Mouse (Mus musculus): ENCODE measurements around the gene Efl1. TPM values are rescaled to one million over a fixed set of nuclear protein-coding genes. Genes with fewer than 3 reads are reported as not detected.
A peak's percentile ranks its signal among the peaks of the same experiment; 100 is the strongest.

Efl1 gene
- polyA plus RNA-seq, 1 experiment from 2014 or later, result 20.8 TPM

DNA sequence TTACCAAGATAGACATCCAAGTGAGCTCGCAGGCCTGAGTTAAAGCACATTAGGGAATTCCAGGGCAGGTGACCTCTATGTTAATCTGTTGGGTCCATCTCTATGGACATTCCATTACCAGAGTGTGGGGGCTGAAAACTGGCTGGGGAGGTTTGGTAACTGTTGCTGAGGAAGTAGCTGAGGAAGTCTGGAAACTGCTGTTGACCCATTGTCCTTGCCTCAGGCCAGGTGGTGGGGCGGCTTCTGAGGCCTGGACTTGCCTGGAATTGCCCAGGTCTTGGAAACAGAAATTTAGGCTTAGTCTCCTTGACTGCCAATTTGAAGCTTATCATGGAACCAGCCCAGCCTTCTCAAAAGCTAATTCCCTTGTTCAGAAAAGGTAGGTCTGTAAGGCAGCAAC, 134.7 kb downstream of the Efl1 start:
- Histone ChIP-seq H3K4me1 (ENCODE audit: control insufficient read depth, insufficient read depth, low read length) (no peaks in the 10 kb centered on the region), H3K36me3 (ENCODE audit: control insufficient read depth, insufficient read depth, low read length) (no peaks in the 10 kb centered on the region), H3K4me3 (ENCODE audit: low read depth, low read length) (no peak overlapping the region), H3K27me3 (ENCODE audit: control insufficient read depth, insufficient read depth, low read length) (no peaks in the 10 kb centered on the region), H3K9ac (ENCODE audit: low read length) (no peak overlapping the region), H3K9me3 (ENCODE audit: control insufficient read depth, low read length) (no peaks in the 10 kb centered on the region), H3K27ac (ENCODE audit: low read depth, low read length) (no peak overlapping the region), H3K4me2 (no peak overlapping the region)
- no peak for ATAC-seq (ENCODE audit: low FRiP score)
- WGBS, result 87% methylated on average over 2 of the region's 2 CpGs
- peak; percentile 57 for DNase-seq (ENCODE audit: low spot score, missing footprints)

DNA sequence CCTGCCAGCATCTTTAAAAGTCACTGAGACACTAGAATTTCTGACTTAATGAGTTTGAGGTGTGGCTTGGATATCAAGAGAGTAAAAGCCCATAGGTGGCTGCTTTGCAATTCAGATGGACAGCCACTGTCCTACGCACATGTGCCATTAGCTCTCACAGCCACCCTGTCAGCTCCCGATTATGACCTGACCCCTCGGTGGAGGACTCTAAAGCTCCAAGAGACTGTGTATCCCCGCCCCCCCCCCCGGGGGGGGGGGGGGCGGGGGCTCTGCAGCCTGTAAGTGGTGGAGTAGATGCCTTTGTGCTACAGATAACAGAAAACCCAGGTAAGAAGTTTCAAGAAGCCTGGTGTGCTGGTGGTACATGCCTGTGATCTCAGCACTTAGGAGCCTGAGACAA, 135.3 kb downstream of the Efl1 start:
- H3K4me3 ChIP-seq (ENCODE audit: low read depth, low read length), result no peak overlapping the region
- no peaks in the 10 kb centered on the region for H3K27me3 ChIP-seq (ENCODE audit: control insufficient read depth, insufficient read depth, low read length)
- WGBS, result 50% methylated on average over 4 of the region's 6 CpGs
- ATAC-seq (ENCODE audit: low FRiP score), result no peak
- H3K9me3 ChIP-seq (ENCODE audit: control insufficient read depth, low read length), result no peaks in the 10 kb centered on the region
- H3K36me3 ChIP-seq (ENCODE audit: control insufficient read depth, insufficient read depth, low read length), result no peaks in the 10 kb centered on the region
- no peak overlapping the region for H3K9ac ChIP-seq (ENCODE audit: low read length)
- no peaks in the 10 kb centered on the region for H3K4me1 ChIP-seq (ENCODE audit: control insufficient read depth, insufficient read depth, low read length)
- H3K4me2 ChIP-seq, result no peak overlapping the region
- H3K27ac ChIP-seq (ENCODE audit: low read depth, low read length), result no peak overlapping the region
- DNase-seq (ENCODE audit: low spot score, missing footprints), result peak; percentile 77

DNA sequence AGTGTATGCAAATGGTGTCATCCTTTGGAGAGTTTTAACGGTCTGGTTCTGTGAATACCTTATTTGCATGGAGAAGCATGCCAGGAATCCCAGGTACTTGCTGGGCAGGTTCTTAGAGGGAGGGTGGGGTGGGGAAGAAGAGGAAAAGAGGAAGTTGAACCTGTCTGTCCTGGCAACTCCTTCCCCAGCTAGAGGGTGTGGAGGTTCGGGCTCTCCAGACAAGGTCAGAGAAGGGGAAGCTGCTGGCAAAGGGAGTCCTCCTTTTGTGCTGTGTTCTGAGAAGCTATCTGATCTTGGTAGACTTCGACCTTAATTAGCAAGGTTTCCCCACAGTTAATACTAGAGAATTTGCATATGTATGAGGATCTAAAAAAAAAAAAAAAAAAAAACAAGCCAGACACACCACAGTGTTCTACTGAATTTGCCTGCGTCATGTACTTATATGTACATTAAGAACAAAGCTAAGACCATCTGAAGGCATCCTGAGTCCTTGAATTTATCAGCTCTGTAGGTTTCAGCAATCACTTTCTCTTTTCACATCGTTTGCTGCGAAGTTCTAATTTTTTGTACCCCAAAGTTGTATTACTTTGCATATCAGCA, 137.0 kb downstream of the Efl1 start:
- Histone ChIP-seq H3K36me3 (ENCODE audit: control insufficient read depth, insufficient read depth, low read length) (no peaks in the 10 kb centered on the region), H3K4me2 (no peak overlapping the region), H3K27ac (ENCODE audit: low read depth, low read length) (no peak overlapping the region), H3K9ac (ENCODE audit: low read length) (no peak overlapping the region), H3K4me3 (ENCODE audit: low read depth, low read length) (no peak overlapping the region), H3K4me1 (ENCODE audit: control insufficient read depth, insufficient read depth, low read length) (no peaks in the 10 kb centered on the region), H3K9me3 (ENCODE audit: control insufficient read depth, low read length) (no peaks in the 10 kb centered on the region), H3K27me3 (ENCODE audit: control insufficient read depth, insufficient read depth, low read length) (no peaks in the 10 kb centered on the region)
- DNase-seq (ENCODE audit: low spot score, missing footprints) (peak; percentile 60), ATAC-seq (ENCODE audit: low FRiP score) (no peak)
- WGBS, result 72% methylated on average over 6 of the region's 6 CpGs

DNA sequence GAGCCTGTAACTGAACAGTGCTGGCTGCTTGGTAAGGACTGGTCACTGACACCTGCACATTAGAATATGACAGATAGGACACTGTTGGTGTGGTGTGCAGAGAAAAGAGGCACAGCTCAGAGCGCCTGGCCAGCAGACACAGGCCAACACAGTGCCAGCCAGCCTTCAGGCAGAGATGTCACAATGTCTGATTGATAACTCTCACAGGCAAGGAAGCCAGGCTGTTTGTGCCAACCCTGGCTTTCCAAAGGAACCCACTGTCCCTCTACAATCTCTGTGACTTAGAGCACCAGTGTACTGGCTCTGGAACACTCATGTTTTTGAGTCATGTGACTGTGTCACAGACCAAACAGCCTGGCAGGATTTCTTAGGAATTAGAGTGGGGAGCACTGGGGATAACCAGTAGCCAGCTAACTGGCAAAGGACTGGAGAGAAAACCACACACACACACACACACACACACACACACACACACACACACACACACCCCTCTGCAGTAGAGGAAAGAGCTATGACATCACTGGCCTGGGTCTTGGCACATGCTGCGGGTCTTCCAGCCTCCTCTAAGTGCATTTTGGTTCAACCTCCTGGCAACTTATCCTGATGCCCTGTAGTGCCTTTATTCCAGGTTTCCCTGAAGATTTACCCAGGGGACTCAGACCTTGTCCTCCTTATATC, 137.7 kb downstream of the Efl1 start:
- no peaks in the 10 kb centered on the region for H3K27me3 ChIP-seq (ENCODE audit: control insufficient read depth, insufficient read depth, low read length)

DNA sequence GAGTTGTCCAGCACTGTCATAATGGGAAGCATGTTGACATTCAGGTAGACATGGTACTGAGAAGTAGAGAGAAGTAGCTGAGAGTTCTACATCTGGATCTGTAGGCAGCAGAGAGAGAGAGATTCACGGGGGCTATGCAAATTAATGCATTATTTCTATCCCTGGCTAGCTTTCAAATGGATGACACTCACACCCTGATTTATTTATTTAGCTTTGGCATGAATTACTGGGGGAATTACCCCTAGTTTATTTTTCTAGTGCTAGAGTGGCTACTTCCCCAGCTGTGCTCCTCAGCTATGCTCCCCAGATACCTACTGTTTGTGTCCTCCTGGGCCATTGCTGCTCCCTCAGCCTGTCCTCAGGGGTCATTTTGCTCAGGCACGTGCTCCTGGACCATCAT, 144.2 kb downstream of the Efl1 start:
- Histone ChIP-seq H3K27ac (ENCODE audit: low read depth, low read length) (no peak overlapping the region), H3K9me3 (ENCODE audit: control insufficient read depth, low read length) (no peaks in the 10 kb centered on the region), H3K9ac (ENCODE audit: low read length) (no peak overlapping the region), H3K36me3 (ENCODE audit: control insufficient read depth, insufficient read depth, low read length) (no peaks in the 10 kb centered on the region), H3K4me1 (ENCODE audit: control insufficient read depth, insufficient read depth, low read length) (0 out of 2 replicates have a peak, but pooled peaks cover 2% of the 10 kb centered on the region), H3K27me3 (ENCODE audit: control insufficient read depth, insufficient read depth, low read length) (no peaks in the 10 kb centered on the region), H3K4me2 (no peak overlapping the region), H3K4me3 (ENCODE audit: low read depth, low read length) (no peak overlapping the region)
- 57% methylated on average over 2 of the region's 2 CpGs for WGBS
- DNase-seq (ENCODE audit: low spot score, missing footprints) (no peak), ATAC-seq (ENCODE audit: low FRiP score) (no peak)

More for the DNA sequence above, 137.7 kb downstream of the Efl1 start:
- DNase-seq (ENCODE audit: low spot score, missing footprints) (peak; percentile 57), ATAC-seq (ENCODE audit: low FRiP score) (no peak)
- 87% methylated on average over 2 of the region's 2 CpGs for WGBS
- Histone ChIP-seq H3K9me3 (ENCODE audit: control insufficient read depth, low read length) (no peaks in the 10 kb centered on the region), H3K4me1 (ENCODE audit: control insufficient read depth, insufficient read depth, low read length) (no peaks in the 10 kb centered on the region), H3K36me3 (ENCODE audit: control insufficient read depth, insufficient read depth, low read length) (no peaks in the 10 kb centered on the region), H3K4me3 (ENCODE audit: low read depth, low read length) (no peak overlapping the region), H3K4me2 (no peak overlapping the region), H3K9ac (ENCODE audit: low read length) (no peak overlapping the region), H3K27ac (ENCODE audit: low read depth, low read length) (no peak overlapping the region)

DNA sequence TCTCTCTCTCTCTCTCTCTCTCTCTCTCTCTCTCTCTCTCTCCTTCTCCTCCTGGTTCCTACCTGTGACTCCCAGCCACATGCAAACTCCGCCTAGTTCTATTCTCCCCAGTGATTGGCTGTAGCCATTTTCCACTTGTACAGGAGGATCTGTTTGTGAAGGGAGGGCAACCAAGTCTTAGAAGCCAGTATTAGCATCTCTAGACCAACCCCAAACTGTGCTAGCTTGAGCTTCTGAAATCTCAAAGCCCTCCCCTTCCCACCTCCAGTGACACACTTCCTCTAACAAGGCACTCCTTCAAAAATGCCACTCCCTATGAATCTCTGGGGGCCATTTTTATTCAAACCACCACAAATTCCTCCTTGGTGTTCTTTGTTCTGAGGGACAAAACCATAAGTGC, 144.7 kb downstream of the Efl1 start:
- Histone ChIP-seq H3K27ac (ENCODE audit: low read depth, low read length) (no peak overlapping the region), H3K36me3 (ENCODE audit: control insufficient read depth, insufficient read depth, low read length) (no peaks in the 10 kb centered on the region), H3K4me2 (no peak overlapping the region), H3K9me3 (ENCODE audit: control insufficient read depth, low read length) (no peaks in the 10 kb centered on the region), H3K4me1 (ENCODE audit: control insufficient read depth, insufficient read depth, low read length) (0 out of 2 replicates have a peak, but pooled peaks cover 2% of the 10 kb centered on the region), H3K27me3 (ENCODE audit: control insufficient read depth, insufficient read depth, low read length) (no peaks in the 10 kb centered on the region), H3K4me3 (ENCODE audit: low read depth, low read length) (no peak overlapping the region), H3K9ac (ENCODE audit: low read length) (no peak overlapping the region)
- ATAC-seq (ENCODE audit: low FRiP score), result no peak
- DNase-seq (ENCODE audit: low spot score, missing footprints), result no peak
- WGBS, result 92% methylated on average over 1 of the region's 1 CpGs

DNA sequence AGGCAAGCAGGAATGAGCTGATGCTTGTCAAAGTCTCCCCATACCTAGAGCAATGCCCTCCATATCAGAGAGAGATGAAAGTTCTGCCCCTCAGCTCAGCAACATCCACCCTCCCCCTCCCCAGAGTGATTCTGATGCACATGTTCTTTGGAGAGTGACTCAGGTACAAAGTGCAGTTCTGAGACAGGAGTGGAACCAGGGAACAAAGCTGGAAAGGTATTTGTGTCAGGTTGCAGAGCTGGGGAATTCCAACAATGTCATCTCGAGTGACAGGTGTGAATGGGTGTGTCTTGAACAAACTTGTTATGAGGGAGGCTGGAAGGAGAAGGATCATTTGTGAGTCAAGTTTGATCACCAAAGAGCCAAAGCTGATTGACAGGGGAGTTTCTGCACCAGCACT, 146.1 kb downstream of the Efl1 start:
- no peak overlapping the region for H3K4me3 ChIP-seq (ENCODE audit: low read depth, low read length)
- H3K36me3 ChIP-seq (ENCODE audit: control insufficient read depth, insufficient read depth, low read length), result no peaks in the 10 kb centered on the region
- H3K9ac ChIP-seq (ENCODE audit: low read length), result no peak overlapping the region
- 72% methylated on average over 1 of the region's 1 CpGs for WGBS
- DNase-seq (ENCODE audit: low spot score, missing footprints) (no peak), ATAC-seq (ENCODE audit: low FRiP score) (no peak)
- H3K4me2 ChIP-seq, result no peak overlapping the region
- H3K4me1 ChIP-seq (ENCODE audit: control insufficient read depth, insufficient read depth, low read length), result 0 out of 2 replicates have a peak, but pooled peaks cover 2% of the 10 kb centered on the region
- H3K9me3 ChIP-seq (ENCODE audit: control insufficient read depth, low read length), result no peaks in the 10 kb centered on the region
- H3K27ac ChIP-seq (ENCODE audit: low read depth, low read length), result no peak overlapping the region
- H3K27me3 ChIP-seq (ENCODE audit: control insufficient read depth, insufficient read depth, low read length), result no peaks in the 10 kb centered on the region

DNA sequence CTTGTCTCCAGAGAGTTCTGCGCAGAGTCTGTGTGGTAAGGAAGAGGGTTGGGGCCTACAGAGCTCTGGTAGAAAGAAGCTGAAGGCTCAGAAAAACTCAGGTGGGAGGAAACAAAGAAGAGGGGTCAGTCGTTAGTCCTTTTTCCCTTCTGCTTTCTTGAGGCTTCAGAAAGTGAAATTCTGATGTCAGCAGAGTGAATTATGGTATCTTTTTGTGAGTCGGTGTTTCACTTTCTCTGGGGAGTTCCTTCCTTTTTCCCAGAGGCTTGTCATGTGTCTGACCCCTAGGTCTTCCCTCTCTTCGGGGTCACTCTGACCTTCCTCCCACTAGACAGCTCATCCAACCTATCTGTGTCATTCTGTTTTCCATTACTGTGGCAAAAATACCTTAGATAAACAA, 153.8 kb downstream of the Efl1 start:
- H3K4me3 ChIP-seq (ENCODE audit: low read depth, low read length), result no peak overlapping the region
- no peaks in the 10 kb centered on the region for H3K27me3 ChIP-seq (ENCODE audit: control insufficient read depth, insufficient read depth, low read length)
- no peak for ATAC-seq (ENCODE audit: low FRiP score)
- DNase-seq (ENCODE audit: low spot score, missing footprints), result no peak
- 80% methylated on average over 4 of the region's 4 CpGs for WGBS
- H3K9me3 ChIP-seq (ENCODE audit: control insufficient read depth, low read length), result no peaks in the 10 kb centered on the region
- no peaks in the 10 kb centered on the region for H3K36me3 ChIP-seq (ENCODE audit: control insufficient read depth, insufficient read depth, low read length)
- no peak overlapping the region for H3K27ac ChIP-seq (ENCODE audit: low read depth, low read length)
- no peak overlapping the region for H3K4me2 ChIP-seq
- no peak overlapping the region for H3K9ac ChIP-seq (ENCODE audit: low read length)
- no peaks in the 10 kb centered on the region for H3K4me1 ChIP-seq (ENCODE audit: control insufficient read depth, insufficient read depth, low read length)

DNA sequence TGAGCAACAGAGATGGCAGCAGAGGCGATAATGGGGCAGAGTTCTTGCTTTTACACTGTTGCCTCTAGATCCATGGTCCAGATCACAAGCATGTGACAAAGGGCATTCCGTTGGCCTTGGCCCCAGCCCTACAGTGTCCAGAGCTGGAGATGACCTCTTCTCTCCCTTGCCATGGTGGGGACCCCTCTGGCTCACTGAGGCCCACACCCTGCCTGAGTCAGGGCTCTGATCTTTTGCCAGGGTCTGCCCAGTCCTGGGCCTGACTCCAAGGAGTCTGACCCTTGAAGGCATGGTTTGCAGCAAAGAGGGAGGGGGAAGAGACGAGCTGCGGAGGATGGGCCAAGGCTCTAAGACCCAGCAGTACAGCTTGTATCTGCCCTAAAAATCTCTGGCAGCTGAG, 159.8 kb downstream of the Efl1 start:
- Histone ChIP-seq H3K27ac (ENCODE audit: low read depth, low read length) (no peak overlapping the region), H3K4me1 (ENCODE audit: control insufficient read depth, insufficient read depth, low read length) (peaks cover 5% of the 10 kb centered on the region), H3K4me2 (no peak overlapping the region), H3K4me3 (ENCODE audit: low read depth, low read length) (no peak overlapping the region), H3K9me3 (ENCODE audit: control insufficient read depth, low read length) (no peaks in the 10 kb centered on the region), H3K36me3 (ENCODE audit: control insufficient read depth, insufficient read depth, low read length) (no peaks in the 10 kb centered on the region), H3K9ac (ENCODE audit: low read length) (no peak overlapping the region), H3K27me3 (ENCODE audit: control insufficient read depth, insufficient read depth, low read length) (no peaks in the 10 kb centered on the region)
- no peak for DNase-seq (ENCODE audit: low spot score, missing footprints)
- 81% methylated on average over 4 of the region's 4 CpGs for WGBS
- ATAC-seq (ENCODE audit: low FRiP score), result no peak

All from midbrain, embryonic 11.5 days (tissue).